Mouse (Mus musculus) lung, postnatal 10 days (tissue): ENCODE measurements around the gene Sobp.

Experiments used
- DNase-seq: peaks from one replicate; pipeline ENCODE4 v3.0.0; 2021

Gene Sobp

GRCm38 (mm10) chr10:43174326-43175155 is at the start of gene Sobp, which contains the start of gene 9030612E09Rik:
Sobp (minus strand) TSS chr10:43174530.
9030612E09Rik (plus strand) TSS chr10:43174704.
- peak; percentile 39 for DNase-seq

GRCm38 (mm10) chr10:43223391-43223790 is 49.1 kb upstream of the Sobp start:
- no peak for DNase-seq

- no peak for DNase-seq
Measured at GRCm38 (mm10) chr10:43221659-43222058, 47.3 kb upstream of the Sobp start.

DNA sequence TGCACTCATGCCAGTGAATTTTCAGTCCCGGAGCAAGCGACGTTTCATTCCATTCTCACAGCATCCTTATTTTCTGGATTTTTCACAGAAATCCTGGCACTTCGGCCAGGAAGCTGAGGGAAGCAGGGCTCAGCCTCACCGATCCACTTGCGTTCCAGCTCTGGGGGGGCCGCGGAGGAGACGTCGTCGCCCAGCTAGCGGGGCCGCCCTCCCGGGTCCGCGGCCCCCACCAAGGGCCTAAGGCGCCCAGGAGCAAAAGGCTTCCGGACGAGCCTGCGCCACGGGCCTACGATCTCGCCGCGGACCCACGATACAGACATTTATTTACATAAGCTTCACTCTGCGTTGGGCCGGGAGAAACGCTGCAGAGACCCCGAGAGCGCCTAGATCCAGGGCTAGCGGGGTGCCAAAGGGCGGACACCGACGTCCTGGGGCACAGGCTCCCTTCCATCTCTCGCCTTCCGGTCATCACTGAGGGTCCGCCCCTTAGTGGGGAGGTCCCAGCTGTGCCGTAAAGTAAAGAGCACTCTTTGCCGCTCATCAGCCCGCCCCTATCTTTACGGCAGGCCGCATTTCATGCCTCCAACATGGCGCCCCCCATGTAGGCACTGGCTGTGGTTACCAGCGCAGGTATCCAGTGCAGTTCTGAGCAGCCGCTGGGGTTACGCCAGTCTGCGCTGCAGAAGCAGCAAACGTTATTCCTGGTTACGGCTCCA is 46.7 kb upstream of the Sobp start, which contains the start of gene Pdss2:
Gene Pdss2 (plus strand): TSS at position 577 of the 716 bp plus-strand sequence.
- peak; percentile 99 for DNase-seq

GRCm38 (mm10) chr10:43220479-43220878 is 46.1 kb upstream of the Sobp start:
- no peak for DNase-seq

GRCm38 (mm10) chr10:43217361-43217900 is 43.1 kb upstream of the Sobp start:
- no peak for DNase-seq

GRCm38 (mm10) chr10:43211866-43212265 is 37.5 kb upstream of the Sobp start:
- peak; percentile 43 for DNase-seq

DNA sequence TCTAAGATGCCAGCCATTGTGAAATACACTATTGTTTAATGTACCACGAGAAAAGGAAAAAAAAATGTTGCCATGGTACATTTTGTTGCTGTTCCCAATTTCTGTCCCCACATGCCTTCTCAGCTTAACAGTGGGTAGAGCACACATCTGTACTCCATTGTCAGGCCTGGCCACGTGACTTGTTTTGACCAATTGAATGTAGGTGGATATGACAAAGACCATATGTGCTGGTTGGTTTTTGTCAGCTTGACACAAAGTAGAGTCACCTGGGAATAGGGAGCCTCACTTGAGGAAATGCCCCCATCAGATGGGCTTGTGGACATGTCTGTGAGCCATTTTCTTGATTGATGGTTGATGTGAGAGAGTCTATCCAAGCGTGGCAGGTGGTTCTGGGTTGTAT is 29.5 kb upstream of the Sobp start:
- no peak for DNase-seq

DNA sequence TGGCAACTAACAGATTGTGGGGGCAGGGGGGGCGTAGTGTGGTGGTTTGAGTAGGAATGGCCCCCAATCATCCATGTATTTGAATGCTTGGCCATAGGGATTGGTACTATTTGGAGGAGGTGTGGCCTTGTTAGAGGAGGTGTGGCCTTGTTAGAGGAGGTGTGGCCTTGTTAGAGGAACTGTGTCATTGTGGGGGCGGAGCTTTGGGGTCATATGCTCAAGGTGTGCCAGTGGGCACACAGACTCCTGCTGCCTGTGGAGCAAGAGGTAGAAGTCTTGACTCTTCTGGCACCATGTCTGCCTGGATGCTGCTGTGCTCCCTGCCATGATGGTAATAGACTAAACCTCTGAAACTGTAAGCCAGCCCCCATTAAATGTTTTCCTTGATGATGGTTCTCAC is 25.9 kb upstream of the Sobp start:
- no peak for DNase-seq

DNA sequence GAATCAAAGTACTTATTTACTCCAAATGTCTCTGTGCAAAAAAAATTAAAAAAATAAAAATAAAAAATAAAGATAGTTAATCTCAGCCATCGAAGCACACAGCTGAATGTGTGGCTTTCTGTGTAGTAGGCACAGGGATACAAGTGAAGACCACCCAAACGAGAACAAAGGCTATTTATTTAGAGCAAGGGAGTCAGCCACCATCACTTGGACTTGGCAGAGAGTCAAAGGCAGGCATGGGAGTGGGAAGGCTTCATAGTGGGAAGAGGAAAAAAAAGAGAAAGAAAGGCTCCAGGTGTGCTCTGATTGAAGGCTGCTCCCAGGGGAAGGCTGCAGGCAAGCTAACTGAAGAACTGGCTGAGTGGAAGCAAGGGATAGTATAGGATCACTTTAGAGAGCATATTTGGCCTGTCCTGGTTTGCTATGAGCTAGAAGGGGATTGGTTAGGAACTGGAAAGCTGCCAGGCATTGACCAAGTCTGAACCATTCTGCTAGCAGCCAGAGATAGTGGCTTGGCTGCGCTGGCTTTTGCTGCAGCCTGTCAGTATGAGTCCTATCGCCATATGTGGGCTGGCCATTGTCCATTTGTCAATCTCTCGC is 6.1 kb upstream of the Sobp start:
- no peak for DNase-seq

- no peak for DNase-seq
Measured at GRCm38 (mm10) chr10:43175156-43175601, 849 bp upstream of the Sobp start.

DNA sequence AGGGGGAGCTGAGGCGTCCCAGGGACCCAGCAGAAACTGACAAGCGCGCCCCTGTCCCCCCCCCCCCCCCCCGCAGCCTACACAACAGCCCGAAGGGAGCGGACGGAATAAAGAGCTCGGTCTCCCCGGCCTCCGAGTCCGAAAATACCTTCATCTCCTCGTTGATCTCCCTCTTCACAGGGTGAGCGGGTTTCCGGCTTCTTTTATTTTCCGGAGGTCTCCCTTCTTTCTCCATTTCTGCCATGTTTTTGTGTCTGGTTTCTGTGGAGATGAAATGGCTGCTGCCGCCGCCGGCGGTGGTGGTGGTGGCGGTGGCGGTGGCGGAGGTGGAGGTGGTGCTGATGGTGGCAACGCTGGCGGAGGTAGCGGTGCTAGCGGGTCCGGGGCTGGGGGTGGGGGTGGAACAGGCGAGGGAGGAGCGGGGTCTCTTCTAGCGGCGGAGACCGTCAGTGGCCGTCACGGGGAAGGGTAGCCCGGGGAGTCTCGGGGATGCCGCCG is 453 bp downstream of the Sobp start:
- no peak for DNase-seq

DNA sequence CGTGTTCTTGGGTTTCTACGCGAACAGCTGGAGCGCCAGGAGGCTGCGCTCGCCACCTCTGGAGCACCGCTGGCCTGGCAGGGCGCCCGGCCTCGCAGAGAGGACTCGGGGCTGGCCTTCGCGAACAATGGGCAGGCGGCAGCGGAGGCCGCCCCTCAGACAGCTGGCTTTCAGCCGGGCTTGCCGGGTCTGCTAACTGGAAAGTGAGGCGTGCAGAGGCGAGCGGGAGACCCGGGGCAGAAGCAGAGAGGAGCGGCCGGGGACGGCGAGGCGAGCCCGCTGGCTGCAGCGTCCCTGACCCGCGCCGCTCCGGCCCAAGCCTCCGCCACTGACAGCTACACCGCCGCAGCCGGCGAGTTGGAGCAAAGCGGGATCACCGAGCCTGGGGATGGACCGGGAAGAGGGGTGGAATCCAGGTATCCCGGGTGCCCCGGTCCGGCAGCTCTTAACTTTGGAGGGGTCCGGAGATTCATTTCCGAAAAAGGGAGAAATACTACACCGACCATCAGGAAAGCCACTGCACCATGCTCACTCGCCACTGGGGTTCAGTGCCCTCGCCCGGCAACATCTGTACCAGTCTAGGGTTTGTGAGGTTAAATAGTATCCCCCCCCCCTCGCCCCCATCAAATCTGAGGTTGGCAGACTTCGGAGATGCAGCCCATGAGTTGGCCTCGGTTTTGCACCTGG is 1.0 kb downstream of the Sobp start:
- DNase-seq = peak; percentile 65

DNA sequence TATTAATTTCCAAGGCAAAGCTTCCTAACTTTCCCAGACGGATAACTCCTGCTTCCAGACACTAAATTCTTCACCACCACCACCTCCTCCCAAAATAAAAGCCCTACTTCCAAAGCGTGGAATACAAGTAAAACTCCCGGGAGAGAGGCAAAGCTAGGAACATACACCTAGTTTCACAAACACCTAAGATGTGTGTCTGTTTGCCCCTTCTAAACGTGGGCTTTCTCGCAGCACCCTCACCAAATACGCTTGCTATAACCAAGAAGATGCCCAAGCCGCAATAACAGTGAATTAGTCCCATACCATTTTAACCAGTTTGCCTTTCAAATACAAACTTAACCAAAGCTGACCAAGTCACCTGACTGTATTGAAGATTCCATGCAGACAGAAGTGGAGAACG is 1.8 kb downstream of the Sobp start:
- DNase-seq = no peak

- DNase-seq = no peak
Measured at GRCm38 (mm10) chr10:43172066-43172465, 2.3 kb downstream of the Sobp start.

DNA sequence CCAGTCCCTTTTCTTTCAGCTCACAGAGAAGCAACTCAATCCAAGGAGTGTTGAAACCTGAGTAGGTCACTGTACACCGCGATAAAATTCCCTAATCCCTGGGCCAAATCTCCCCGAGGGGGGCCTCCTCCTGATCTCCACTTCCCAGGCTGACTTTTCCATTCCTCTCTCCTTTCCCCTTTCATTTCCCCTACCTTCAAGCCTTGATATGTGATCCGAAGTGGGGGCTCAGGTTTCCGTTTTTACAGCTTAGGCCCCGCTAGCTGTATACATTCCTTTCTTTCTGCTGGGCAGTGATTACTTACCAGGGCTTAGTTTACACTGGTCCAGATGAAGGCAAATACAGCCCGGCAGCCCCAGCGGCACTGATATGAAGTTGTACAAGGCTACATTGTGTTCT is 3.2 kb downstream of the Sobp start:
- DNase-seq = no peak

GRCm38 (mm10) chr10:43168847-43169246 is 5.5 kb downstream of the Sobp start:
- DNase-seq = no peak

DNA sequence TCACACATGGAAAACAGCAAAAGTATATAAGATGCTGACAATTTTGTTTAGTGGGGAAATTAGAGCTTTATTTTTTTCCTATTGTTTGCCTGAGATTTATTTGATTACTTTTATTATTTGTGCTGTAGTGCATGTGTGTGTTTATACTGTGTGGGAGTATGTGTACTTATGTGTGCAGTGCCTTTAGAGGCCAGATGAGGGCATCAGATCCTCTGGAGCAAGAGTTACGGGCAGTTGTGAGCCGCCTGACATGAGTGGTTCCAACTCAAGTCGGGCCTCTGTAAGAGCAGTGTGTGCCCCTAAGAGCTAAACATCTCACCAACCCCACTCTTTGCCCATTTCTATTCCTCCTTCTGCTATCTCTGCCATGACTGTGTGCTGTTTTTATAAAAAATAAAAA is 7.5 kb downstream of the Sobp start:
- no peak for DNase-seq

GRCm38 (mm10) chr10:43166146-43166545 is 8.2 kb downstream of the Sobp start:
- no peak for DNase-seq

GRCm38 (mm10) chr10:43164406-43164805 is 9.9 kb downstream of the Sobp start:
- DNase-seq = no peak

DNA sequence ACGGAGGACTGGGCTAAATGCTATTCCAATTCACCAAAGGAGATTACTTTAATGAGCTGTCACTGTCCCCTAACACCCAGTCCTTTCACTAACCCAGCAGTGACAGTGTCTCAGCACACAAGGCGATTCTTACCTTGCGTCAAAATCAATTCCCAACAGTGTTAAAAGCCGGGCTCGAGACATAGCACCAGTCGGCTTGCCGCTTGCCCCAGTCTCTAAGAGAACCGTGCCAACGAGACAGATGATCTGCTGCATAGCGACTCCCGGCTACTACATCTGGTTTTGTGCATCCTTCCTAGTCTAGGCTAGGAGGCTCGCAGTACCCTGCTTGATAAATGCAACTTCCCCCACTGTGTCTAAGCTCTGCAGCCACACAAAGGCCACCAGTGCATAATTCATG is 12.0 kb downstream of the Sobp start:
- no peak for DNase-seq

DNA sequence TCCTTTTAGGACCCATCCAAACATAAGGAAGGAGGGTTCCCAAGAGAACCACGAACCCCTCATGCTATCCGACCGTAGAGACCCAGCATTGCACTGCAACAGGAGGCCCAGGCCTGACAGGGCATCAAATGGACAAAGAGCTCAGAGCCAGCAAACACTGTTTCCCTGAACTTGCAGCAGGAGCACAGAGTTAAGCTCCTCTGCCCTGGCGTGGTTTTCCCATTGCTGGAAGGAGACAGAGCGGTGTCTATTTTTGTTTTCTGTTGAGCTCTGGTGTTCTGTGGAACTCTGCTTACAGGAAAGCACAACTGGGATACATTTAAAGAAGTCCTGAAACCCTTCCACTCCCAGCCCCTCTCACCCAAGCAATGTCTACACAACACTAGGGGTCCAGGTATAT is 15.0 kb downstream of the Sobp start:
- no peak for DNase-seq

DNA sequence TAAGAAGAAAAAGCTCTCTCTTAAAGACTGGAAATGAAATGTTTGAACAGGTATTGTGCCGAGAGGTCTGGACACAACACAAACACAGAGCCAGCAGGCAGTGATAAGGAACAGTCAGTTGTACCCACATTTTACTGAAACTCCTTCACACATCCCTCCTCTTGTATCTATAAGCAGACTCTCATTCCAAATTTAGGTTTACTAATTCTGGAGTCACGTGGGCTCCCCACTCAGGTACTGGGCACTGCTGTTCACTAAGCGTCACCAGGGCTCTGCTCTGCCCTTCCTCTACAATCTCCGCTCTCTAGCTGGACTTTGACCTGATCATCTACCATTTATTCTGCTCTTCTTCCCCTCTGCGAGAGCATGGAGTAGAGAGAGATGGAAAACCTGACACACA is 15.4 kb downstream of the Sobp start:
- no peak for DNase-seq
